Mouse (Mus musculus) embryonic facial prominence, embryonic 10.5 days (tissue): Measurements from ENCODE around the gene Dab2ip. TPM values are rescaled to one million over a fixed set of nuclear protein-coding genes. Genes with fewer than 3 reads are reported as not detected.

Experiments
- DNase-seq: peaks from one replicate; pipeline ENCODE4 v3.0.0-alpha.2; 2017; ENCODE audit warnings: low spot score
- H3K27ac ChIP-seq: fragments of 300-500 bp; sonication (generic); replicated peaks from 2 replicates; pipeline ENCODE4 v1.5.1; 2016; ENCODE audit warnings: mild to moderate bottlenecking
- H3K27me3 ChIP-seq: fragments of 300-500 bp; sonication (generic); replicated peaks from 2 replicates; pipeline ENCODE4 v1.6.1; 2016; ENCODE audit warnings: low read depth, mild to moderate bottlenecking; ENCODE audit not compliant: poor library complexity, severe bottlenecking
- H3K36me3 ChIP-seq: fragments of 300-500 bp; sonication (generic); replicated peaks from 2 replicates; pipeline ENCODE4 v1.6.1; 2016; ENCODE audit warnings: mild to moderate bottlenecking, moderate library complexity
- H3K4me1 ChIP-seq: fragments of 300-500 bp; sonication (generic); 2 replicates; pipeline ENCODE4 v1.6.1; 2016
- H3K4me3 ChIP-seq: fragments of 300-500 bp; sonication (generic); 2 replicates; pipeline ENCODE4 v1.5.1; 2016; ENCODE audit warnings: mild to moderate bottlenecking, moderate library complexity
- H3K9me3 ChIP-seq: fragments of 300-500 bp; sonication (generic); 2 replicates; pipeline ENCODE4 v1.6.1; 2016; ENCODE audit warnings: mild to moderate bottlenecking
- WGBS: fragments of 180-500 bp; shearing (Covaris S2); methylation state at CpG from one replicate; pipeline ENCODE4 v1.1.7; 2016; 5-methylcytosine and 5-hydroxymethylcytosine counted together
- polyA plus RNA-seq: library from polyadenylated mRNA; unstranded; fragments of >200 nt; fragmentation: Nextera tagmentation; extraction: Ambion mirVana; gene quantifications from 2 replicates; pipeline ENCODE4 v1.2.1, GENCODE M21; 2016

Gene Dab2ip
- polyA plus RNA-seq, 1 experiment from 2014 or later = 34.7 TPM

DNA sequence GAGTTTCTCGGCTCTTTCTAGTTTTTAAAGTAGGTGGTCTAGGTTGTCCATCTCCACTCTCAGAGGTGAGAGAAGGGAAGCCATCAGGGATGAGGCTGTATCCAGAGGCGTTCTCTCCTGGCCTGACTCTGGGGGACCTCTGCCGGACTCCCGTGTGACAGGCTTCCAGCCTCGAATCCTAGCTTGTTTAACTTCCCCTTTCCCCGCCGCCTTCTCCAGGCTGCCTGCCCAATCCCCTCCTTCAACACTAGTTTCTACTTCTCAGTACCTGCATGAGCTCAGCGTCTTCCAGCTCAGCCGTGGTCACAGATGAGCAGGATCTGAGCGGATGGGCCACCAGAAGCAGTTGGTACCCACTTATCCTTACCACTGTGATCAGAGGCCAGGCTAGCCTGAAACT lies 31.3 kb downstream of the Dab2ip start:
- no peak for DNase-seq
- no peaks in the 10 kb centered on the region for H3K9me3 ChIP-seq
- peaks cover 61% of the 10 kb centered on the region for H3K4me1 ChIP-seq
- H3K27ac ChIP-seq = no peak overlapping the region
- no peak overlapping the region for H3K4me3 ChIP-seq
- peaks cover 78% of the 10 kb centered on the region for H3K27me3 ChIP-seq
- H3K36me3 ChIP-seq = no peaks in the 10 kb centered on the region
- 62% methylated on average over 10 of the region's 10 CpGs for WGBS

DNA sequence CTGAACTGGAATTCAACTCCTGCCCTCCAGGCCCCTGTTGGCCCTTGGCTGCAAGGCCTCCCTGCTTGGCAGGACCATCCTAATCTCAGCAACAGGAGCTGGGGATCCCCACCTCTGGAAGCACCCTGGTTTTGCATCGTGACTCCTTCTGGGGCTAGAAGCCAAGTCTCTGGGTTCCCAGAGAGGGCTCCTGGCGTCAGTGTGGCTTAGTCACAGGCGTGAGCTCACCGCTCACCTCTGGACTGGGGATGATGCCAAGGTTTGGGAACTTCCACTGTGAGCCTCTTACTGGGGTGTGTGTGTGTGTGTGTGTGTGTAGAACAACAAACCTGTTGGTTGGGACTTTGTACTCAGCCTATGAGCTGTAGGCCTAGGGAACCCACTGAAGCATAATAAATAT lies 31.7 kb downstream of the Dab2ip start:
- no peaks in the 10 kb centered on the region for H3K36me3 ChIP-seq
- H3K27ac ChIP-seq = no peak overlapping the region
- H3K27me3 ChIP-seq = peaks cover 77% of the 10 kb centered on the region
- WGBS = 86% methylated on average over 4 of the region's 4 CpGs
- H3K9me3 ChIP-seq = no peaks in the 10 kb centered on the region
- DNase-seq = no peak
- H3K4me1 ChIP-seq = peaks cover 58% of the 10 kb centered on the region
- no peak overlapping the region for H3K4me3 ChIP-seq

- WGBS = 76% methylated on average over 14 of the region's 14 CpGs
- H3K4me3 ChIP-seq = no peak overlapping the region
- peaks cover 51% of the 10 kb centered on the region for H3K4me1 ChIP-seq
- no peak overlapping the region for H3K27ac ChIP-seq
- peaks cover 62% of the 10 kb centered on the region for H3K27me3 ChIP-seq
- H3K36me3 ChIP-seq = no peaks in the 10 kb centered on the region
- H3K9me3 ChIP-seq = no peaks in the 10 kb centered on the region
- DNase-seq = no peak
Observed at GRCm38 (mm10) chr2:35591961-35592724, 34.1 kb downstream of the Dab2ip start.

DNA sequence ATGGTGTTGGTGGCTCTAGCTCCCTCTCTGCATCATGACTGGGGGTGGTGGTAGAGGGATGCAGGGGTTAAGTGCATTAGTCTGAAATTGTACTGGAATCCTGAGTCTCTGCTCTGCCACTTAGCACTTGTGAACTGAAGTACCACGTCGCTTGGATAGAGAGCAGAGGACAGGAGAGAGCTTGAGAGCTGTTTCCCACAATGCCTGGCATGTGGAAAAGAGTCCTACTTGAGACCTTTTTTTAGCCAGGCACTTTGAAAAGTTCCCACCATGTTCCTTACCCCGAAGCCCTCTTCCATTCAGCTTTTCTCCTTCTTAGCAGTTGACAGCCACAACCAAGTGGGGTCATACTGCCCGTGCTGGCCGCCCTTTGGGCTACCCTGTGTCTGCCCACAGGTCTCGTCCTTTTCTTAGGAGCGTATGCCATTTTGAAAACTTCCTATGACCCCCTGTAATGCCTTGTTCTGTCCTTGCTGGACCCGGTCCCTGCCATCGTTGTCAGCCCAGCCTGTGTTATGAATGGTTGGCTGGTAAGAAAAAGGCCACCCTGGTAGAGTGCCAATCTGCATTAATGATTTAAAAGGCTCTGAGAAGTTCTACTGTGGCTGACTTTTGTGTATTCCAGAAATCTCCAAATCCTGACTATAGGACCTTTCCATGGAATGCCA lies 34.8 kb downstream of the Dab2ip start:
- Histone ChIP-seq H3K4me1 (peaks cover 51% of the 10 kb centered on the region), H3K36me3 (no peaks in the 10 kb centered on the region), H3K9me3 (no peaks in the 10 kb centered on the region), H3K27ac (no peak overlapping the region), H3K27me3 (peaks cover 55% of the 10 kb centered on the region), H3K4me3 (no peak overlapping the region)
- DNase-seq = no peak
- WGBS = 81% methylated on average over 9 of the region's 9 CpGs

DNA sequence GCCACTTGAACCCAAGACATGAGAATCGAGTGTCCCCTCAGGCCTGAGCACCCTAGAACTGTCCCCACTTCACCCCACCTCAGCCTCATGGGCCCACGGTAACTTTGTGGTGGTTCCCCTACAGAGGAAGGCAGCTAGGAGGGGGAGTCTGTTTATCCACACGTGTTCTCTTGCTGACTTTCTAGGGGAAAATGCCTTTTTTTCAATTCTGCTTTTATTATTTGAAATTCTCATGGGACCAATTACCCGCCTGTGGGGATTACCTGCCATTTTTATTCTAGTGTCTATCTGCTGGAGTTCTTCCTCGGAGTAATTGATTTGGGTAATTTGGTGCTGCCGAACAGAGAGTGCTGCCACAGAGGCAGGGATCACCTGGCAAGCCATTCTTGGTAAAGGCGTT lies 35.8 kb downstream of the Dab2ip start:
- H3K4me1 ChIP-seq = peaks cover 51% of the 10 kb centered on the region
- peaks cover 44% of the 10 kb centered on the region for H3K27me3 ChIP-seq
- no peak overlapping the region for H3K27ac ChIP-seq
- no peak overlapping the region for H3K4me3 ChIP-seq
- no peak for DNase-seq
- 70% methylated on average over 7 of the region's 7 CpGs for WGBS
- H3K36me3 ChIP-seq = no peaks in the 10 kb centered on the region
- no peaks in the 10 kb centered on the region for H3K9me3 ChIP-seq

DNA sequence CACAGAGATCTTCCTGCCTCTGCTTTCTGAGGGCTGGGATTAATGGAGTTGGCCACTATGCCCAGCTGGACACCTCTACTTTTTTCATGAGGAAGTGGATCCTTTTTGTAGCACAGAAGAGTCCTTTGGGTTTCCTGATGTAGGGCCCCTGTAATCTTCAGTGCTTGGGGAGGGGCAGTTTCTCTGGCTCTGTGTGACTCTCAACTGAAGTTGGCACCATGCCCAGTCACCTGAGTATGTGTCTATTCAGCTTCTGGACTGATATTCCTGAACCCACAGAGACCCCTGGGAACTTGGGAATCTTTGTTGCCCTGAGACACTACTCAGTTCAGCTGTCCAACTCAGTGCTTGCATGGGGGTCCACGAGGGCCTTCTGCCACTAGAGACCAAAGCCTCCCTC lies 37.0 kb downstream of the Dab2ip start:
- Histone ChIP-seq H3K27ac (no peak overlapping the region), H3K9me3 (no peaks in the 10 kb centered on the region), H3K36me3 (no peaks in the 10 kb centered on the region), H3K4me3 (no peak overlapping the region), H3K4me1 (peaks cover 48% of the 10 kb centered on the region), H3K27me3 (peaks cover 32% of the 10 kb centered on the region)
- 74% methylated on average over 1 of the region's 1 CpGs for WGBS
- no peak for DNase-seq

- 0 out of 2 replicates have a peak overlapping the region, but pooled peaks have one; percentile 3 for H3K27ac ChIP-seq
- DNase-seq = no peak
Observed at GRCm38 (mm10) chr2:35595718-35596117, 37.7 kb downstream of the Dab2ip start.

DNA sequence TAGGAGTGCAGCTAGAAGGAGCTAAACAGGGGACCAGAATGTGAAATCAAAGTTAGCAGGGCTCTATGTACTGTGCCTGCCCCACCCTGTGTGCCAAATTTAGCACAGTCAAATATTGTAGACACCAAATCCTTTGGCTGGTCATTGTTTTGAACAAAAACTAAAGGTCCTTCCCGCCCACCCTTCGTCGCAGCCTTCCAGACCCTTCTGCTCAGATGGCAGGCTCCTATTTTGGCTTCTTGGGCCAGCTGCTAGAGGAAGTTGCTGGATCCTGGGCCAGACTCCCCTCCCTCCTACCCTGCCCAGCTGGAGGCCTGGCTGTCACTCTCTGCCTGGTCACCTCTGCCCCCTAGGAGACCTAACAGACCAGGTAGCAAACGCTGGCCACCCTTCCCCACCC lies 38.7 kb downstream of the Dab2ip start:
- 76% methylated on average over 4 of the region's 4 CpGs for WGBS
- H3K36me3 ChIP-seq = no peaks in the 10 kb centered on the region
- H3K4me1 ChIP-seq = peaks cover 44% of the 10 kb centered on the region
- no peak overlapping the region for H3K4me3 ChIP-seq
- no peaks in the 10 kb centered on the region for H3K9me3 ChIP-seq
- no peak overlapping the region; the same call in 1 of the 2 replicates for H3K27ac ChIP-seq
- H3K27me3 ChIP-seq = peaks cover 17% of the 10 kb centered on the region
- no peak for DNase-seq

More at GRCm38 (mm10) chr2:35595718-35596117, 37.7 kb downstream of the Dab2ip start:
- peaks cover 26% of the 10 kb centered on the region for H3K27me3 ChIP-seq
- H3K4me3 ChIP-seq = no peak overlapping the region
- no peaks in the 10 kb centered on the region for H3K36me3 ChIP-seq
- no peaks in the 10 kb centered on the region for H3K9me3 ChIP-seq
- WGBS = 47% methylated on average over 5 of the region's 5 CpGs
- peaks cover 49% of the 10 kb centered on the region for H3K4me1 ChIP-seq

DNA sequence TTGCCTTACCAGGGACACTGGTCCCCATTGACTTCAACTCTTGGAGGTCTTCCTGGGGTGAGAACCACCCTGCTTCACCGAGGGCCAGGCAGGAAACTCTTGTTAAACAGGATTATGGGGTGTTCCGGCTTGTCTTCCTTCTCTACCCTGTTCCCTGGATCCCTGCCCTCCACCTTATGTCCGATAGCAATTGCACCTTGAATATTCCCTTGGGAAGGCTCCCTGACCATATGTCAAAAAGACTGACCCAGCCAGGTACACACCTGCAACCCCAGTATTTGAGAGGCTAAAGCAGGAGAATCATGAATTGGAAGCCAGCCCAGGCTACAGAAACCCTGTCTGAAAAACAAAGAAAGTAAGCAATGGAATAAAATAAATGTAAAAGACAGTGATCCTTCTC lies 40.8 kb downstream of the Dab2ip start:
- peaks cover 35% of the 10 kb centered on the region for H3K4me1 ChIP-seq
- no peak overlapping the region for H3K27ac ChIP-seq
- no peak for DNase-seq
- no peaks in the 10 kb centered on the region for H3K36me3 ChIP-seq
- H3K27me3 ChIP-seq = peaks cover 10% of the 10 kb centered on the region; the same call in 1 of the 2 replicates
- no peaks in the 10 kb centered on the region for H3K9me3 ChIP-seq
- WGBS = 65% methylated on average over 3 of the region's 3 CpGs
- no peak overlapping the region for H3K4me3 ChIP-seq

DNA sequence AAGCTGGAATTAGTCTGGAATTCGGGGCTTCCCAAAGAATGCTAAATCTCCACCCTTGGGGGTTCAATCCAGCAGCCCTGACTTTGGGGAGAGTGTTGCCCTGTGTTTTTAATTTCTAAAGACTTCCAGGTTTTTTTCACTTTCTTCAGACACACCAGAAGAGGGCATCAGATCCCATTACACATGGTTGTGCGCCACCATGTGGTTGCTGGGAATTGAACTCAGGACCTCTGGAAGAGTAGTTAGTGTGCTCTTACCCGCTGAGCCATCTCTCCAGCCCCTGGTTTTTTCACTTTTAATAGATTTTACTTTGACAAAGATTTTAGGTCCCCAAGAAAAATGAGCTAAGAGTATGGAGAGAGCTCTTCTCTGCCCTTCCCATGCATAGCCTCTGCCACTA lies 43.6 kb downstream of the Dab2ip start:
- 76% methylated on average over 3 of the region's 3 CpGs for WGBS
- peaks cover 48% of the 10 kb centered on the region for H3K4me1 ChIP-seq
- no peaks in the 10 kb centered on the region for H3K9me3 ChIP-seq
- 0 out of 2 replicates have a peak, but pooled peaks cover 6% of the 10 kb centered on the region for H3K27me3 ChIP-seq
- no peak for DNase-seq
- no peaks in the 10 kb centered on the region for H3K36me3 ChIP-seq
- no peak overlapping the region for H3K27ac ChIP-seq
- H3K4me3 ChIP-seq = no peak overlapping the region

GRCm38 (mm10) chr2:35607476-35607875 lies 49.4 kb downstream of the Dab2ip start:
- Histone ChIP-seq H3K4me1 (peaks cover 74% of the 10 kb centered on the region), H3K27ac (peak overlapping the region; percentile 57; the same call in 1 of the 2 replicates), H3K4me3 (no peak overlapping the region), H3K27me3 (0 out of 2 replicates have a peak, but pooled peaks cover 6% of the 10 kb centered on the region), H3K36me3 (no peaks in the 10 kb centered on the region), H3K9me3 (no peaks in the 10 kb centered on the region)
- WGBS = 22% methylated on average over 8 of the region's 8 CpGs
- DNase-seq = peak; percentile 48

- Histone ChIP-seq H3K9me3 (no peaks in the 10 kb centered on the region), H3K27ac (peak overlapping the region; percentile 63; the same call in 1 of the 2 replicates)
Observed at GRCm38 (mm10) chr2:35608856-35609255, 50.8 kb downstream of the Dab2ip start.

DNA sequence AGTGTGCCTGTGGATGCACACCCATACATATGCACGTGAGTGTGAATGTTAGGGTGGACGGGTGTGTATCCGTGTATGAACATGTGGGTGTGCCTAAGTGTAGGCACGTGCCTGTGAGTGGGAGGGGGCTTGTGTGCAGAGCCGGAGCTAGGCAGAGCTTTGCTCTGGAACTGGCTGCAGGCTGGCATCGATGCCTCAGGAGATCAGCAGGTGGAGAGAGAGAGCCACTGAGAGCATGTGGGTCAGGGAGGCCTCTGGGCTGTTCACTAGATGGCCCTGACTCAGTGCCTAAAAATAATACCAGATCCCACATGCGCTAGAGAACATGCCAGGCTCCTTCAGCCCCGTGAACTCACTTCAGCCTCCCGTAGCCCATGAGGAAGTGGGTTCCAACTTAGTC lies 51.3 kb downstream of the Dab2ip start:
- WGBS = 72% methylated on average over 9 of the region's 9 CpGs
- Histone ChIP-seq H3K27me3 (0 out of 2 replicates have a peak, but pooled peaks cover 6% of the 10 kb centered on the region), H3K4me1 (peaks cover 90% of the 10 kb centered on the region), H3K9me3 (no peaks in the 10 kb centered on the region), H3K4me3 (no peak overlapping the region), H3K36me3 (no peaks in the 10 kb centered on the region), H3K27ac (peak overlapping the region; percentile 63)
- DNase-seq = no peak

More at GRCm38 (mm10) chr2:35608856-35609255, 50.8 kb downstream of the Dab2ip start:
- no peaks in the 10 kb centered on the region for H3K36me3 ChIP-seq
- WGBS = 85% methylated on average over 7 of the region's 7 CpGs
- DNase-seq = no peak
- no peak overlapping the region for H3K4me3 ChIP-seq
- H3K4me1 ChIP-seq = peaks cover 88% of the 10 kb centered on the region
- 0 out of 2 replicates have a peak, but pooled peaks cover 6% of the 10 kb centered on the region for H3K27me3 ChIP-seq
